Mouse (Mus musculus) kidney, adult 2 months (tissue): ENCODE measurements at regions not wholly inside any gene's neighbourhood (a gene's known extent, or its start where the extent isn't known, plus 50 kb on each side); places are given as distances from the start of the nearest gene placed in this dataset.

ENCODE experiments used
- DNase-seq: peaks from one replicate; pipeline ENCODE4 v3.0.0; 2021
- H3K27ac ChIP-seq: fragments of 200-500 bp; 2 replicates; pipeline ENCODE4 v1.5.1; 2012; ENCODE audit warnings: low read depth, low read length, control low read depth, inconsistent platforms; ENCODE audit not compliant: insufficient read depth
- H3K27me3 ChIP-seq: fragments of 200-500 bp; replicated peaks from 2 replicates; pipeline ENCODE4 v1.6.1; 2012; ENCODE audit warnings: mild to moderate bottlenecking, moderate library complexity, low read length, inconsistent platforms; ENCODE audit not compliant: control insufficient read depth, insufficient read depth
- H3K36me3 ChIP-seq: fragments of 200-500 bp; 2 replicates; pipeline ENCODE4 v1.6.1; 2012; ENCODE audit warnings: mild to moderate bottlenecking, moderate library complexity, low read length, inconsistent platforms; ENCODE audit not compliant: control insufficient read depth, insufficient read depth
- H3K4me1 ChIP-seq: fragments of 200-500 bp; 2 replicates; pipeline ENCODE4 v1.6.1; 2011; ENCODE audit warnings: low read length; ENCODE audit not compliant: control insufficient read depth, insufficient read depth
- H3K4me3 ChIP-seq: fragments of 200-500 bp; 2 replicates; pipeline ENCODE4 v1.5.1; 2011; ENCODE audit warnings: mild to moderate bottlenecking, low read depth, low read length, control low read depth; ENCODE audit not compliant: insufficient read depth
- CTCF ChIP-seq: fragments of 200-500 bp; conservative IDR thresholded peaks from 2 replicates; pipeline ENCODE4 v1.5.1; 2011; ENCODE audit warnings: low read depth, mild to moderate bottlenecking, control low read depth, low read length, moderate library complexity, mixed read lengths; ENCODE audit not compliant: insufficient read depth, insufficient read length
- POLR2A ChIP-seq: fragments of 200-500 bp; IDR thresholded peaks from one replicate; pipeline ENCODE4 v1.6.1; 2011; ENCODE audit warnings: low read depth, low read length, control low read depth
- WGBS: fragments of 180-500 bp; shearing (Covaris S2); methylation state at CpG from one replicate; pipeline ENCODE4 v1.1.7; 2018; 5-methylcytosine and 5-hydroxymethylcytosine counted together

- TF ChIP-seq CTCF (no peak), POLR2A (no peak)
- DNase-seq = no peak
- WGBS = 43% methylated on average over 4 of the region's 4 CpGs
- no peak overlapping the region for H3K4me3 ChIP-seq
- H3K27ac ChIP-seq = 0 out of 2 replicates have a peak overlapping the region, but pooled peaks have one; percentile 6
- H3K36me3 ChIP-seq = no peaks in the 10 kb centered on the region
- H3K27me3 ChIP-seq = no peaks in the 10 kb centered on the region
- H3K4me1 ChIP-seq = peaks cover 4% of the 10 kb centered on the region; the same call in 1 of the 2 replicates
These were observed 53.8 kb downstream of the Ch25h start for GRCm38 (mm10) chr19:34421171-34421570.

- H3K4me3 ChIP-seq = no peak overlapping the region
- peak overlapping the region; percentile 31; the same call in 1 of the 2 replicates for H3K27ac ChIP-seq
- TF ChIP-seq CTCF = no peak
- TF ChIP-seq POLR2A = no peak
- H3K36me3 ChIP-seq = no peaks in the 10 kb centered on the region
- peaks cover 4% of the 10 kb centered on the region; the same call in 1 of the 2 replicates for H3K4me1 ChIP-seq
- DNase-seq = peak; percentile 14
- 52% methylated on average over 8 of the region's 8 CpGs for WGBS
- H3K27me3 ChIP-seq = no peaks in the 10 kb centered on the region
These were observed 54.6 kb downstream of the Ch25h start for GRCm38 (mm10) chr19:34420293-34420792.

GRCm38 (mm10) chr19:34407176-34407575 is 67.8 kb downstream of the Ch25h start:
- no peak overlapping the region for H3K27ac ChIP-seq
- no peak overlapping the region for H3K4me3 ChIP-seq
- no peaks in the 10 kb centered on the region for H3K27me3 ChIP-seq
- no peaks in the 10 kb centered on the region for H3K4me1 ChIP-seq
- no peak for TF ChIP-seq CTCF
- TF ChIP-seq POLR2A = no peak
- H3K36me3 ChIP-seq = no peaks in the 10 kb centered on the region
- DNase-seq = no peak
- 93% methylated on average over 1 of the region's 1 CpGs for WGBS

- Histone ChIP-seq H3K27me3 (no peaks in the 10 kb centered on the region), H3K27ac (no peak overlapping the region), H3K4me1 (no peaks in the 10 kb centered on the region), H3K4me3 (no peak overlapping the region), H3K36me3 (no peaks in the 10 kb centered on the region)
- WGBS = 35% methylated on average over 4 of the region's 4 CpGs
- peak; percentile 20 for DNase-seq
- TF ChIP-seq CTCF (no peak), POLR2A (no peak)
These were observed 68.3 kb downstream of the Ch25h start for GRCm38 (mm10) chr19:34406710-34407109.

GRCm38 (mm10) chr19:34396276-34396675 is 78.7 kb downstream of the Ch25h start:
- no peaks in the 10 kb centered on the region for H3K36me3 ChIP-seq
- H3K4me3 ChIP-seq = no peak overlapping the region
- H3K27me3 ChIP-seq = no peaks in the 10 kb centered on the region
- H3K27ac ChIP-seq = peak overlapping the region; percentile 90
- no peaks in the 10 kb centered on the region for H3K4me1 ChIP-seq
- 75% methylated on average over 9 of the region's 9 CpGs for WGBS
- DNase-seq = peak; percentile 53
- TF ChIP-seq CTCF (no peak), POLR2A (no peak)

GRCm38 (mm10) chr19:34389940-34390339 is 85.0 kb downstream of the Ch25h start:
- no peak for TF ChIP-seq POLR2A
- TF ChIP-seq CTCF = no peak
- H3K27ac ChIP-seq = no peak overlapping the region
- no peaks in the 10 kb centered on the region for H3K4me1 ChIP-seq
- peak; percentile 12 for DNase-seq
- H3K36me3 ChIP-seq = no peaks in the 10 kb centered on the region
- no peaks in the 10 kb centered on the region for H3K27me3 ChIP-seq
- WGBS = 84% methylated on average over 2 of the region's 2 CpGs
- no peak overlapping the region for H3K4me3 ChIP-seq

GRCm38 (mm10) chr19:34382551-34382950 is 92.1 kb downstream of the Fas start:
- Histone ChIP-seq H3K27ac (no peak overlapping the region), H3K4me3 (no peak overlapping the region), H3K27me3 (no peaks in the 10 kb centered on the region), H3K36me3 (no peaks in the 10 kb centered on the region), H3K4me1 (no peaks in the 10 kb centered on the region)
- TF ChIP-seq CTCF = no peak
- TF ChIP-seq POLR2A = no peak
- peak; percentile 17 for DNase-seq
